Mouse (Mus musculus) cerebellum, adult 2 months (tissue): ENCODE data around the gene Elovl2. TPM values are rescaled to one million over a fixed set of nuclear protein-coding genes. Genes with fewer than 3 reads are reported as not detected.
A peak's percentile ranks its signal among the peaks of the same experiment; 100 is the strongest.

Experiments
- DNase-seq, 2 experiments: peaks; one replicate each; pipeline ENCODE4 v3.0.0; 2021
- H3K27ac ChIP-seq: fragments of 200-500 bp; 2 replicates; pipeline ENCODE4 v1.5.1; 2012; ENCODE audit warnings: low read length, control low read depth, inconsistent platforms; ENCODE audit not compliant: insufficient read depth
- H3K27me3 ChIP-seq: fragments of 200-500 bp; 2 replicates; pipeline ENCODE4 v1.6.1; 2012; ENCODE audit warnings: inconsistent platforms, mild to moderate bottlenecking, low read length, moderate library complexity; ENCODE audit not compliant: control insufficient read depth, insufficient read depth
- H3K4me1 ChIP-seq: fragments of 200-500 bp; 2 replicates; pipeline ENCODE4 v1.6.1; 2011; ENCODE audit warnings: low read length; ENCODE audit not compliant: control insufficient read depth, insufficient read depth
- H3K4me3 ChIP-seq: fragments of 200-500 bp; replicated peaks from 2 replicates; pipeline ENCODE3; 2011; ENCODE audit warnings: mild to moderate bottlenecking, low read depth, low read length, control low read depth; ENCODE audit not compliant: insufficient read depth
- CTCF ChIP-seq: fragments of 200-500 bp; IDR thresholded peaks from 2 replicates; pipeline ENCODE4 v1.5.1; 2011; ENCODE audit warnings: low read depth, mild to moderate bottlenecking, control low read depth, low read length, moderate library complexity, borderline replicate concordance; ENCODE audit not compliant: insufficient read depth
- POLR2A ChIP-seq: fragments of 200-500 bp; IDR thresholded peaks from 2 replicates; pipeline ENCODE4 v1.6.1; 2011; ENCODE audit warnings: low read length, control low read depth, borderline replicate concordance; ENCODE audit not compliant: insufficient read depth
- WGBS: fragments of 180-500 bp; shearing (Covaris S2); methylation state at CpG from one replicate; pipeline ENCODE4 v1.1.7; 2018; 5-methylcytosine and 5-hydroxymethylcytosine counted together
- polyA plus RNA-seq: library from polyadenylated mRNA; depleted of rRNA; stranded (reverse); fragments of >200 nt; gene quantifications from 2 replicates; pipeline ENCODE4 v1.2.3, GENCODE M21; 2012

Elovl2 gene
- polyA plus RNA-seq, 1 experiment: 18.5 TPM

DNA sequence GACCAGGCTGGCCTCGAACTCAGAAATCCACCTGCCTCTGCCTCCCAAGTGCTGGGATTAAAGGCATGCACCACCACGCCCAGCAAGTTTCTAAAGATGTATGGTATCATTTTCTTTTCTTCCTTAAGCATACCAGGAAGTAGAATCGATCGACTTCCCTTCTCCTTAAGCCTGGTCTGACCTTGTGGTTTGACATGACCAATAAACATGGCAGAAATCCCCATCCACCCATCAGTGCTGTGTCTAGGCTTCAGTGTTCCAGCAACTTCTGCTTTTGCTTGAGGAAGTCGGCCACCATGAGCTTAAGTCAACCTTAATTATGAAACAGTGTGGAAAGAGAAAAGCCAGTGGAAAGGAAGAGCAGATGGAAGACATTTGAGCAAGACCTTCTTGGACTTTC lies 10.1 kb upstream of the Elovl2 start:
- H3K4me3 ChIP-seq: no peak overlapping the region
- H3K4me1 ChIP-seq: no peaks in the 10 kb centered on the region
- 81% methylated on average over 5 of the region's 5 CpGs for WGBS
- TF ChIP-seq POLR2A (no peak), CTCF (no peak)
- no peaks in the 10 kb centered on the region for H3K27me3 ChIP-seq
- H3K27ac ChIP-seq: no peak overlapping the region
- DNase-seq: no peak

DNA sequence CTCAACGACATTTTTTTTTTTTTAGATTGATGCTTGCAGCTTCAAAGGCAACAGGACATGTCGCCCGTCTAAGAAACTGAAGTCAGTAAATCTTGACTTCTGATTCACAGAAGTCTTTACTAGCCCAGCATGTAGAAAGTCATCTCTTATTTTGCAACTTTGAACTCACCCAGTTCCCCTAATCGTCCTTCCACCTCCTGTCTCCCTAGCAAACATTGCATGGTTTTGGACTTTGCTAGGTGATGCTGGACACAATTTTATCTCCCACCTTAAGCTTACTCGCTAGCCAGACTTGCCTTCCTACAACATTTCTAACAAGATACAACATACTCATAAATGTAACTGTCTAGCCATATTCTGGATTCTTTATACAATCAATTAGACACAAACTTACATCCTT lies 7.9 kb upstream of the Elovl2 start:
- H3K4me1 ChIP-seq: no peaks in the 10 kb centered on the region
- H3K27ac ChIP-seq: no peak overlapping the region
- no peak for TF ChIP-seq CTCF
- no peak for DNase-seq
- WGBS: 90% methylated on average over 5 of the region's 5 CpGs
- H3K27me3 ChIP-seq: no peaks in the 10 kb centered on the region
- no peak overlapping the region for H3K4me3 ChIP-seq

DNA sequence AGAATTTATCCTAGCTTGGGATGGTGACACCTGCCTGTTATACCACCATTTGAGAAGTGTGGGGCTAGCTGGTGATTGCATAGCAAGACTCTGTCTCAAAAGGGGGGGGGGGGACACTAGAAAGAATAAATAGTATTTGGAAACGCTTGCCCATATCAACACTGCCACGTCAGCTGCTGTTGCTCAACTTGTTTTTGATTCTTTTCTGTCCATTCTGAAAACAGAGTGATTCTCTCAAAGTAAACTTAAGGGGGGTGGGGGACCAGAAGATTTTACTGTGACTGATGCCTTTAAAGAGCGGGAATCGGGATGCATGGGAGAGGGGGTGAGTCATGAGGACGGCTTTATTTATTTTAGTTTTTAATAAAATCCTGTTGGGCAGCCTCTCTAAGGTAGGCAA lies 6.3 kb upstream of the Elovl2 start:
- 84% methylated on average over 5 of the region's 5 CpGs for WGBS
- Histone ChIP-seq H3K4me3 (no peak overlapping the region), H3K27me3 (no peaks in the 10 kb centered on the region), H3K27ac (no peak overlapping the region), H3K4me1 (no peaks in the 10 kb centered on the region)
- TF ChIP-seq POLR2A: no peak
- DNase-seq: no peak

DNA sequence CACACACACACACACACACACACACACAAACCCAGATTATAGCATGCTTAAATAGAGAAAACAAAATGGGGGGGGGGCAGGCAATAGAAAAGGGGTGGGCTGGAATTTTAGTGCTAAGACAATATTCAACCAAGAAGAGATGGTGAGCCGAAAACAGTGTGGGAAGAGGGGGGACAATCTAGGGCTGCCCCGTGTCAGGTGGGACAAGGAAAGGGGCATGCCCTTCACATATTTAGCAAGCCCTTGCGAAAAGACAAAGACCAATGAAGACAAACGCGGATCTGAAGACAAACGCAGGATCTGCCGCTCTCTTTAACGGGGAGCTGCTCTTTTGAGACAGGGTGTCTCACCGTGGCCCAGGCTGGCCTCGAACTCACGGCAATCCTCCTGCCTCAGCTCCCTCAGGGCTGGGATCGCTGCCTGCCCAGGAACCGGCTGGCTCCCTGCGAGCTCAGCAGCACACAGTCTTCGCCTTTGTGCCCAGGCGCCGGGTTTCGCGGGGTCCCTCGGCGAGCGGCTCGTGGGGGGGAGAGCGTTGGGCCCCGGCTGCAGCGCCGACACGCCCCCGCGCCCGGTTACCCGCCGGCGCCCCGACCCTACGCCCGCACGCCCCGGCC lies 410 bp downstream of the Elovl2 start:
- peak; percentile 15 to 35 for DNase-seq
- H3K4me1 ChIP-seq: no peaks in the 10 kb centered on the region
- peak overlapping the region; percentile 44 for H3K4me3 ChIP-seq
- H3K27me3 ChIP-seq: no peaks in the 10 kb centered on the region
- no peak overlapping the region for H3K27ac ChIP-seq
- WGBS: 2% methylated on average over 39 of the region's 39 CpGs
- TF ChIP-seq POLR2A (no peak), CTCF (no peak)

DNA sequence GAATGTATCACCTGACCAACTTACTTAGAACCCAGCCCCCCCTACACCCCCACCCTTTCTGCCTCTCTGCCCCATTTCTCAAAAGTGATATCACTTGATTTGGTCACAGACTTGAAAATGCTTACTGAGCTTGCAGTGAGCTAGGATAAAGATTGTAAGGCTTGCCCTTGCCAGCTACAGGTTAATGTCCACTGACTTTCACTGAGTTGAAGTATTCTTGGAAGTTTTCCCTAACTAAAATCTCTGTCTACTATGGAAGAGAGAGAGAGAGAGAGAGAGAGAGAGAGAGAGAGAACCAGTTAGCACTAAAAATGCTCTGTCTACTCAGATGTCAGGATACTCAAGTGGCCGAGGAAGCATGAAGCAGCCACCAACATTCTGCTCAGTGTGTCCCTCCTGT lies 1.1 kb downstream of the Elovl2 start:
- TF ChIP-seq POLR2A (no peak), CTCF (no peak)
- H3K27me3 ChIP-seq: no peaks in the 10 kb centered on the region
- no peak overlapping the region for H3K27ac ChIP-seq
- 30% methylated on average over 1 of the region's 1 CpGs for WGBS
- no peaks in the 10 kb centered on the region for H3K4me1 ChIP-seq
- no peak overlapping the region for H3K4me3 ChIP-seq
- DNase-seq: no peak

DNA sequence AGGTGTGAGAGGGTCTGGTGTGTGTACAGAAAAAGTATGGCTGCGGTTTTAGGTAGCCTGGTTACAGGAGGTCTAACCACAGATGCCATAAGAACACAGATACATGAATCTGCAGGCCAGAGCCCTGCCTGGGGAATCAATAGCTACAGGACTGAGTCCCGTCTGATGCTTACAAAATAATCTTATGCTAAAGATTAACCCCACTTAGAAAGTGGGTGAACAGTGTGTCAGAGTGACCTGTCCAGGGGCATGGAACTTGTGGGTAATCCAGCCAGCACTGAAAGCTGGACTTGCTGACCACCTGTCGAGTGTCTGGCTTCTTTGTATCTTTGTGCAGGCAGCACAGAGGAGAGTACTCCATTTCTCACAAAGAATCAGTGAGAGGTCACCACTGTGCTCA lies 4.0 kb downstream of the Elovl2 start:
- Histone ChIP-seq H3K4me1 (no peaks in the 10 kb centered on the region), H3K4me3 (no peak overlapping the region), H3K27ac (no peak overlapping the region), H3K27me3 (no peaks in the 10 kb centered on the region)
- no peak for TF ChIP-seq CTCF
- TF ChIP-seq POLR2A: no peak
- WGBS: 76% methylated on average over 3 of the region's 3 CpGs
- DNase-seq: no peak

DNA sequence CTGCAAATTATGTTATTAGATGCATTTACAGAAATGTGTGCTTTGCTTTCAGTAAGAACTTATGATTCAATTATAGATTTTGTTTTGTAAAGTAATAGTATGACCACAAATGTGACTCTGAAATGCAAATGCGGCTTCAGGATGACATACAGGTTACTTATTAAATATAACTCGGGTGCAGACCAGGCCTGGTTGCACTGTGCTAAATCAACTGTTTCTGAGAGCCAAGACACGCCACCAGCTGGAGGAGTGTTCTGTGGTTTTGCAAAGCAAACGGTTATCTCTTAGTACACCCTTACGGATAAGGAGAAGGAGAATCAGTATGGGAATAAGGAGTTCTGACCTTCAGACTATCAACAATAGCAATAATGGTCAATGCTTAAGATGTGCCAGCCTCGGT lies 4.5 kb downstream of the Elovl2 start:
- DNase-seq: no peak
- Histone ChIP-seq H3K27ac (no peak overlapping the region), H3K4me3 (no peak overlapping the region), H3K27me3 (no peaks in the 10 kb centered on the region), H3K4me1 (no peaks in the 10 kb centered on the region)
- no peak for TF ChIP-seq POLR2A
- no peak for TF ChIP-seq CTCF
- 78% methylated on average over 6 of the region's 6 CpGs for whole genome bisulfite sequencing

DNA sequence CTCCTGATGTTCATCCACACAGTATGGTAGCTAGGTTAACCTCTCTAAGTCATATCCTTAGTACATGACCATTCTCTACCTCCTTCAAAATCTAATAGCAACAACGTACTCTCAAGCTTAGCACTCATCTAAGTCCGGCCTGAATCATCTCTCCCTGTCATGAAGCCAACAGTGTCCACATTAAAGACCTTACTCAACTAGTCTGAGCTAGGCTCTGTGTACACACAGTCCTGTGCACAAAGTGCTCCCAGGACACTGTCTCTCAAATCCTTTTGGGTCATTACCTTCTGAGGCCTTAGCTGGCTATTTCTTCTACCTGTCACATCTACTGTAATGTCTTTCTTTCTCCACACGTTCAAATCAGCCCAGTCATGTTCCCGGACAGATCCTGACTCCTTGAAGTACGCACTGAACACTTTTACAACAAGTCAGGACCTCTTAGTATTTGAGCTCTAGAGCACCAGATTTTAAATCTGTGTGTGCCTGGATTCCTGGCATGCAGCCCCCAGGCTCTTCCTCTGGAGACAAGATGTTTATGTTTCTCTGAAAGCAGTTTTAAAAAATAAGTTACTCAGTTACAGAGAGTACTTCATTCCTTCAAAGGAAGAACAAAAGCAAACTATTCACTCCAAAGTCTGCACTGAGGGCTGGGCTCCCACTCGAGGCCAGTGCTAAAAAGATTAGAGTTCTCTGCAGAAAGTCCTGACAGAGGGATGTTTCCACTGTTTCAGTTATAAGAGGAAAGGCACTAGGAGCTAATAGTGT lies 7.5 kb downstream of the Elovl2 start:
- no peak for DNase-seq
- WGBS: 68% methylated on average over 6 of the region's 6 CpGs
- Histone ChIP-seq H3K27me3 (no peaks in the 10 kb centered on the region), H3K27ac (no peak overlapping the region), H3K4me1 (no peaks in the 10 kb centered on the region), H3K4me3 (no peak overlapping the region)
- TF ChIP-seq CTCF: no peak
- no peak for TF ChIP-seq POLR2A
